Comparison of ENCODE assay signal across 16 mouse cellular contexts in the genomic region with DNA sequence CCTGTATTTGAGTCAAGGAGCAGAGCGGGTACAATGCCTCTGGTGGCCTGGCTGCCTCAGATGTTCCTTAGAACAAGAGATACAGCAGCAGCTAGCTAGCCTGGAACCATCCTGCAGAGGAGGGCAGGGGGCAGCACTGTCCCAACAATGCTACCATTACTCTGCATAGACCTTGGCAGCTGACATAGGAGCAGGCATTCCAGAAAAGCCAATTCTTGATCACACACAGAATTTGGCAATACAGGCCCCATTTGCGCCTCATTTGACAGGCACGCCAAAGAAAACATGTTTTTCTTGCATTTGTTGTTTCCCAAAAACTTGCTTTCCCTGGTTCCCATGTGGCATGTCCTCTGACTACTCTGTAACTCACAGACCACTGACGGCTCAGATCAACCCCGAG. TPM values are rescaled to one million over a fixed set of nuclear protein-coding genes. Genes with fewer than 3 reads are reported as not detected.
DNase-seq lines count a peak whose midpoint lies in the region; ATAC-seq and TF ChIP-seq lines count a peak whose summit lies in the region.
"Had no signal": no experiment of that assay in that cellular context is flagged by ENCODE, and none has a peak within 500 bp of the region (broad histone marks: within the 10 kb centered on the region; RNA-seq: fewer than 3 reads in every experiment).

No protein-coding gene starts in this region.

- H3K27ac ChIP-seq in forebrain, postnatal 0 days (ENCODE audit: low read depth, low read length), result no peak overlapping the region
- H3K27ac ChIP-seq in forebrain, embryonic 11.5 days (ENCODE audit: low read depth, low read length), result no peak overlapping the region
- H3K27ac ChIP-seq in kidney, postnatal 0 days, result no peak overlapping the region
- H3K27ac ChIP-seq in lung, postnatal 0 days (ENCODE audit: low read length), result no peak overlapping the region
- H3K27ac ChIP-seq: embryonic facial prominence, embryonic 13.5 days; forebrain, embryonic 13.5 days; neural tube, embryonic 13.5 days had no signal

- no peaks in the 10 kb centered on the region for H3K36me3 ChIP-seq in forebrain, postnatal 0 days (ENCODE audit: insufficient read depth)
- H3K36me3 ChIP-seq in forebrain, embryonic 11.5 days (ENCODE audit: control insufficient read depth, insufficient read depth, low read length), result no peaks in the 10 kb centered on the region
- H3K36me3 ChIP-seq in kidney, postnatal 0 days (ENCODE audit: insufficient read depth, low read length), result no peaks in the 10 kb centered on the region
- H3K36me3 ChIP-seq in lung, postnatal 0 days (ENCODE audit: insufficient read depth, low read length), result no peaks in the 10 kb centered on the region
- H3K36me3 ChIP-seq: neural tube, embryonic 13.5 days had no signal

- 0 out of 2 replicates have a peak, but pooled peaks have one; percentile 20 for TF ChIP-seq CTCF in forebrain, postnatal 0 days (IDR thresholded peaks at IDR 0.05; ENCODE audit: low read depth)
- peak; percentile 30; the same call in 1 of the 2 replicates for TF ChIP-seq CTCF in kidney, postnatal 0 days (IDR thresholded peaks at IDR 0.05; ENCODE audit: low read depth)
- peak; percentile 62 for TF ChIP-seq CTCF in lung, postnatal 0 days (IDR thresholded peaks at IDR 0.05)

- no peak overlapping the region for H3K4me2 ChIP-seq in forebrain, postnatal 0 days (ENCODE audit: low read depth)
- H3K4me2 ChIP-seq in forebrain, embryonic 11.5 days (ENCODE audit: low read depth, low read length, severe bottlenecking), result no peak overlapping the region
- H3K4me2 ChIP-seq in kidney, postnatal 0 days (ENCODE audit: low read length), result no peak overlapping the region
- H3K4me2 ChIP-seq in lung, postnatal 0 days (replicated peaks; ENCODE audit: low read depth, low read length), result no peak overlapping the region
- H3K4me2 ChIP-seq: embryonic facial prominence, embryonic 13.5 days; forebrain, embryonic 13.5 days; neural tube, embryonic 13.5 days had no signal

- WGBS in forebrain, postnatal 0 days, result 94% methylated on average over 5 of the region's 5 CpGs
- WGBS in forebrain, embryonic 11.5 days, result 93% methylated on average over 5 of the region's 5 CpGs
- 79% methylated on average over 5 of the region's 5 CpGs for WGBS in kidney, postnatal 0 days
- 78% methylated on average over 5 of the region's 5 CpGs for WGBS in lung, postnatal 0 days

- DNase-seq in forebrain, postnatal 0 days, result no peak
- DNase-seq in forebrain, embryonic 11.5 days (ENCODE audit: low spot score), result no peak
- no peak for DNase-seq in kidney, postnatal 0 days (ENCODE audit: low spot score)
- DNase-seq in kidney, adult 9 months, result no peak
- DNase-seq in NIH3T3 (ENCODE audit: low read depth), result peak; percentile 59
- peak; percentile 42 for DNase-seq in lung, postnatal 0 days (ENCODE audit: low spot score)
- no peak for DNase-seq in left cerebral cortex, adult 8-10 months (ENCODE audit: low spot score in 2 of 2)
- no peak for DNase-seq in cerebellum, postnatal 25 days
- DNase-seq: adrenal gland, adult 2 months; retina, postnatal 1 day; thymus, postnatal 36 days had no signal

- no peaks in the 10 kb centered on the region for H3K4me1 ChIP-seq in forebrain, postnatal 0 days (ENCODE audit: insufficient read depth)
- H3K4me1 ChIP-seq in forebrain, embryonic 11.5 days (replicated peaks; ENCODE audit: control insufficient read depth, insufficient read depth, low read length), result 0 out of 2 replicates have a peak, but pooled peaks cover 3% of the 10 kb centered on the region
- H3K4me1 ChIP-seq in kidney, postnatal 0 days (replicated peaks; ENCODE audit: insufficient read depth, low read length), result peaks cover 4% of the 10 kb centered on the region; the same call in 1 of the 2 replicates
- H3K4me1 ChIP-seq in lung, postnatal 0 days (ENCODE audit: insufficient read depth, low read depth, low read length), result peaks cover 12% of the 10 kb centered on the region; the same call in 1 of the 2 replicates
- H3K4me1 ChIP-seq: neural tube, embryonic 13.5 days had no signal

- no peak overlapping the region for H3K4me3 ChIP-seq in forebrain, postnatal 0 days (ENCODE audit: low read depth, low read length)
- no peak overlapping the region for H3K4me3 ChIP-seq in forebrain, embryonic 11.5 days (ENCODE audit: low read depth, low read length)
- no peak overlapping the region for H3K4me3 ChIP-seq in kidney, postnatal 0 days (replicated peaks; ENCODE audit: low read depth, low read length)
- no peak overlapping the region for H3K4me3 ChIP-seq in lung, postnatal 0 days (ENCODE audit: low read depth, low read length)
- H3K4me3 ChIP-seq: embryonic facial prominence, embryonic 13.5 days; forebrain, embryonic 13.5 days; neural tube, embryonic 13.5 days had no signal

- ATAC-seq in forebrain, postnatal 0 days, result no peak
- no peak for ATAC-seq in forebrain, embryonic 11.5 days (replicated peaks; ENCODE audit: low FRiP score)
- ATAC-seq in kidney, postnatal 0 days (replicated peaks; ENCODE audit: low FRiP score, low read depth), result no peak
- ATAC-seq in lung, postnatal 0 days, result no peak
- ATAC-seq: forebrain, embryonic 13.5 days; midbrain, embryonic 16.5 days had no signal

- H3K9ac ChIP-seq in forebrain, postnatal 0 days, result no peak overlapping the region
- H3K9ac ChIP-seq in forebrain, embryonic 11.5 days (ENCODE audit: low read length), result no peak overlapping the region
- no peak overlapping the region for H3K9ac ChIP-seq in kidney, postnatal 0 days (ENCODE audit: low read depth, low read length)
- no peak overlapping the region for H3K9ac ChIP-seq in lung, postnatal 0 days (replicated peaks; ENCODE audit: low read depth)
- H3K9ac ChIP-seq: embryonic facial prominence, embryonic 13.5 days; forebrain, embryonic 13.5 days; neural tube, embryonic 13.5 days had no signal

- no peaks in the 10 kb centered on the region for H3K9me3 ChIP-seq in forebrain, postnatal 0 days (ENCODE audit: low read length)
- no peaks in the 10 kb centered on the region for H3K9me3 ChIP-seq in forebrain, embryonic 11.5 days (ENCODE audit: control insufficient read depth, low read length)
- no peaks in the 10 kb centered on the region for H3K9me3 ChIP-seq in kidney, postnatal 0 days (replicated peaks; ENCODE audit: low read length)
- H3K9me3 ChIP-seq in lung, postnatal 0 days (ENCODE audit: low read length), result no peaks in the 10 kb centered on the region
- H3K9me3 ChIP-seq: embryonic facial prominence, embryonic 13.5 days; forebrain, embryonic 13.5 days; neural tube, embryonic 13.5 days had no signal

- H3K27me3 ChIP-seq in forebrain, postnatal 0 days (ENCODE audit: insufficient read depth, low read length), result no peaks in the 10 kb centered on the region; the same call in 1 of the 2 replicates
- H3K27me3 ChIP-seq in forebrain, embryonic 11.5 days (ENCODE audit: control insufficient read depth, insufficient read depth, low read length), result no peaks in the 10 kb centered on the region
- no peaks in the 10 kb centered on the region for H3K27me3 ChIP-seq in kidney, postnatal 0 days (ENCODE audit: insufficient read depth, low read length)
- H3K27me3 ChIP-seq in lung, postnatal 0 days (replicated peaks; ENCODE audit: insufficient read depth, low read length), result no peaks in the 10 kb centered on the region
- H3K27me3 ChIP-seq: embryonic facial prominence, embryonic 13.5 days; forebrain, embryonic 13.5 days; neural tube, embryonic 13.5 days had no signal

- no peak for TF ChIP-seq EP300 in lung, postnatal 0 days (IDR thresholded peaks at IDR 0.05)

RNA-seq across cellular contexts. Expression of a gene that starts 43.7 kb away (rescaled TPM):
- total RNA-seq in forebrain, postnatal 0 days (2014; rRNA removed), result 0.62 and 0.86 TPM in 2 replicates
- polyA plus RNA-seq in forebrain, postnatal 0 days (2015; fragmentation: Nextera tagmentation; extraction: Ambion mirVana), result 0.10 and 0.31 TPM in 2 replicates
- polyA plus RNA-seq in forebrain, embryonic 11.5 days (2014; fragmentation: Nextera tagmentation; extraction: Ambion mirVana), result 0.13 and 0.15 TPM in 2 replicates
- 0.37 and 0.58 TPM in 2 replicates for polyA plus RNA-seq in kidney, postnatal 0 days (2015; fragmentation: Nextera tagmentation; extraction: Ambion mirVana)
- 19.6 and 19.9 TPM in 2 replicates for polyA plus RNA-seq in lung, postnatal 0 days (2015; fragmentation: Nextera tagmentation; extraction: Ambion mirVana)
- under 1 TPM; 0.20 to 0.58 (median 0.47) TPM for total RNA-seq in left cerebral cortex, adult 8-10 months (2022)

RNA-seq across cellular contexts. Expression of a gene that starts 56.8 kb away (rescaled TPM):
- 4.2 and 7.5 TPM in 2 replicates for total RNA-seq in forebrain, postnatal 0 days (2014; rRNA removed)
- polyA plus RNA-seq in forebrain, postnatal 0 days (2015; fragmentation: Nextera tagmentation; extraction: Ambion mirVana), result 14.0 and 15.6 TPM in 2 replicates
- 9.2 and 12.2 TPM in 2 replicates for polyA plus RNA-seq in forebrain, embryonic 11.5 days (2014; fragmentation: Nextera tagmentation; extraction: Ambion mirVana)
- polyA plus RNA-seq in kidney, postnatal 0 days (2015; fragmentation: Nextera tagmentation; extraction: Ambion mirVana), result 162 and 187 TPM in 2 replicates
- 408 and 420 TPM in 2 replicates for polyA plus RNA-seq in lung, postnatal 0 days (2015; fragmentation: Nextera tagmentation; extraction: Ambion mirVana)
- 10 to 100 TPM in 1 of 4 experiments, 1 to 10 TPM in 3; 6.9 to 10.3 (median 7.9) TPM for total RNA-seq in left cerebral cortex, adult 8-10 months (2022)
- total RNA-seq: hematopoietic stem cell, adult 5-6 weeks had no signal

Comparison
In these comparisons a context has a peak if more than half of its experiments do, and no peak if none do; other contexts are left out.
1. DNase-seq: peak in NIH3T3 (single experiment) and lung, postnatal 0 days (single experiment); none in forebrain, postnatal 0 days (single experiment), forebrain, embryonic 11.5 days (single experiment), kidney, postnatal 0 days (single experiment), kidney, adult 9 months (single experiment), left cerebral cortex, adult 8-10 months (0 of 2) and cerebellum, postnatal 25 days (0 of 2).
2. RNA of a gene that starts 43.7 kb away (polyA plus RNA-seq): 19.6 to 19.9 TPM in lung, postnatal 0 days; 0.37 to 0.58 TPM in kidney, postnatal 0 days, 0.10 to 0.31 TPM in forebrain, postnatal 0 days and 0.13 to 0.15 TPM in forebrain, embryonic 11.5 days; every median in the first group is over 10 times any median in the second.
3. Peak in every context shown above with its lines, with median percentiles within 50 percentile points of each other: CTCF ChIP-seq.